Mouse (Mus musculus): Measurements from ENCODE around the gene Gm17571. TPM values are rescaled to one million over a fixed set of nuclear protein-coding genes. Genes with fewer than 3 reads are reported as not detected.

The Gm17571 gene
- total and polyA plus RNA-seq, 3 experiments: not detected

- peaks cover 13% of the 10 kb centered on the region for H3K9me3 ChIP-seq (replicated peaks; ENCODE audit: low read length)
- no peak overlapping the region for H3K4me2 ChIP-seq (ENCODE audit: insufficient read depth, low read depth, poor library complexity, severe bottlenecking)
- H3K27ac ChIP-seq (ENCODE audit: insufficient read depth, low read depth): no peak overlapping the region
- in situ Hi-C loops (cut with MboI; ENCODE audit: low pct_ligation_motif_present, low pct_unique_long_range_greater_than_20kb, low sequenced_read_pairs) (no loop called here), dilution Hi-C loops (cut with MboI; ENCODE audit: extremely low pct_ligation_motif_present, extremely low pct_unique_long_range_greater_than_20kb, low sequenced_read_pairs) (no loop called here)
- H3K36me3 ChIP-seq (replicated peaks in 1 of 2; ENCODE audit: control insufficient read depth in 1 of 2, insufficient read depth in 1 of 2, low read length in 1 of 2): peaks cover 5 to 8% of the 10 kb centered on the region in 2 experiments
- DNase-seq (ENCODE audit: extremely low read depth): no peak
- H3K4me1 ChIP-seq (ENCODE audit: control insufficient read depth in 1 of 2, insufficient read depth in 2 of 2): peaks cover 0 to 8% of the 10 kb centered on the region in 2 experiments; a peak in 2 of 4 replicates
- no peak for TF ChIP-seq RAD21 (IDR thresholded peaks at IDR 0.05; ENCODE audit: low read depth, low read length)
- TF ChIP-seq ZNF384 (IDR thresholded peaks at IDR 0.05; ENCODE audit: low read depth, low read length): no peak
- TF ChIP-seq MAX (IDR thresholded peaks at IDR 0.05; ENCODE audit: low read length): no peak
- TF ChIP-seq EP300 (IDR thresholded peaks at IDR 0.05; ENCODE audit: low read length): no peak
- TF ChIP-seq HCFC1 (IDR thresholded peaks at IDR 0.05; ENCODE audit: low read depth, low read length): no peak
- TF ChIP-seq ZC3H11A (IDR thresholded peaks at IDR 0.05; ENCODE audit: low read depth, low read length): no peak
- TF ChIP-seq BHLHE40 (IDR thresholded peaks at IDR 0.05; ENCODE audit: low read depth, low read length): no peak
- TF ChIP-seq USF1 (IDR thresholded peaks at IDR 0.05; ENCODE audit: low read depth, low read length): no peak
- TF ChIP-seq MEF2A (IDR thresholded peaks at IDR 0.05; ENCODE audit: borderline replicate concordance, low read depth, low read length): no peak
- no peak for TF ChIP-seq SMC3 (IDR thresholded peaks at IDR 0.05; ENCODE audit: low read depth, low read length)
- TF ChIP-seq CTCF (conservative IDR thresholded peaks at IDR 0.05 in 1 of 2, IDR thresholded peaks at IDR 0.05 in 1 of 2; ENCODE audit: low read depth in 2 of 2, low read length in 2 of 2): no peak
- TF ChIP-seq ZKSCAN1 (IDR thresholded peaks at IDR 0.05; ENCODE audit: borderline replicate concordance, low read depth, low read length): no peak
- TF ChIP-seq SIN3A (IDR thresholded peaks at IDR 0.05; ENCODE audit: low read length): no peak
- no peak for TF ChIP-seq KAT2A (IDR thresholded peaks at IDR 0.05; ENCODE audit: insufficient replicate concordance, low read length)
- TF ChIP-seq NRF1 (IDR thresholded peaks at IDR 0.05; ENCODE audit: low read depth, low read length): no peak
- TF ChIP-seq USF2 (conservative IDR thresholded peaks at IDR 0.05; ENCODE audit: low read depth, low read length): no peak
- no peak for TF ChIP-seq JUND (conservative IDR thresholded peaks at IDR 0.05; ENCODE audit: low read depth, low read length)
- TF ChIP-seq PAX5 (IDR thresholded peaks at IDR 0.05; ENCODE audit: low read length): no peak
- no peak overlapping the region for H3K9ac ChIP-seq (ENCODE audit: insufficient read depth, low read depth)
- no peak overlapping the region for H3K4me3 ChIP-seq (replicated peaks in 1 of 3; ENCODE audit: low read depth in 2 of 3, low read length in 2 of 3, poor library complexity in 1 of 3)
- H3K27me3 ChIP-seq (replicated peaks): no peaks in the 10 kb centered on the region
- peaks cover 2% of the 10 kb centered on the region; the same call in 1 of the 2 replicates for H3K79me2 ChIP-seq (replicated peaks; ENCODE audit: control insufficient read depth, extremely low read depth, insufficient read depth, poor library complexity, severe bottlenecking)
Measured at GRCm38 (mm10) chr9:13491854-13492620, 45.5 kb upstream of the Gm17571 start.

GRCm38 (mm10) chr9:13491107-13491506, 44.6 kb upstream of the Gm17571 start:
- DNase-seq (ENCODE audit: extremely low read depth): no peak
- Histone ChIP-seq H3K27ac (ENCODE audit: insufficient read depth, low read depth) (no peak overlapping the region), H3K9ac (ENCODE audit: insufficient read depth, low read depth) (no peak overlapping the region), H3K27me3 (replicated peaks) (no peaks in the 10 kb centered on the region), H3K4me2 (ENCODE audit: insufficient read depth, low read depth, poor library complexity, severe bottlenecking) (no peak overlapping the region), H3K36me3 (replicated peaks in 1 of 2; ENCODE audit: control insufficient read depth in 1 of 2, insufficient read depth in 1 of 2, low read length in 1 of 2) (peaks cover 5 to 8% of the 10 kb centered on the region in 2 experiments), H3K79me2 (replicated peaks; ENCODE audit: control insufficient read depth, extremely low read depth, insufficient read depth, poor library complexity, severe bottlenecking) (peaks cover 4% of the 10 kb centered on the region; the same call in 1 of the 2 replicates), H3K9me3 (replicated peaks; ENCODE audit: low read length) (peaks cover 13% of the 10 kb centered on the region), H3K4me3 (replicated peaks in 1 of 3; ENCODE audit: low read depth in 2 of 3, low read length in 2 of 3, poor library complexity in 1 of 3) (no peak overlapping the region), H3K4me1 (ENCODE audit: control insufficient read depth in 1 of 2, insufficient read depth in 2 of 2) (0 out of 4 replicates have a peak, but pooled peaks cover 0 to 5% of the 10 kb centered on the region in 2 experiments)
- in situ Hi-C loops (cut with MboI; ENCODE audit: low pct_ligation_motif_present, low pct_unique_long_range_greater_than_20kb, low sequenced_read_pairs) (no loop called here), dilution Hi-C loops (cut with MboI; ENCODE audit: extremely low pct_ligation_motif_present, extremely low pct_unique_long_range_greater_than_20kb, low sequenced_read_pairs) (no loop called here)
- TF ChIP-seq EP300 (IDR thresholded peaks at IDR 0.05; ENCODE audit: low read length): no peak
- no peak for TF ChIP-seq USF2 (conservative IDR thresholded peaks at IDR 0.05; ENCODE audit: low read depth, low read length)
- TF ChIP-seq POLR2AphosphoS2 (IDR thresholded peaks at IDR 0.05; ENCODE audit: low read depth, low read length): no peak
